Mouse (Mus musculus) layer of hippocampus, postnatal 14 days (tissue): ENCODE results near the gene Gm13272. TPM values are rescaled to one million over a fixed set of nuclear protein-coding genes. Genes with fewer than 3 reads are reported as not detected.
"Not testable (repeated sequence)": the region's sequence is repeated elsewhere in the genome, so short reads cannot be mapped to it uniquely, and the experiment has no call there.

Source experiments
- DNase-seq, 2 experiments: peaks; one replicate each; pipeline ENCODE4 v3.0.0; 2021 to 2022; ENCODE audit warnings: low spot score in 2 of 2, mixed read lengths in 1 of 2
- long read RNA-seq, 2 experiments: library from polyadenylated mRNA; stranded (forward); transcript quantifications; one replicate each; pipeline ENCODE4 v2.0.0; 2021
- total RNA-seq, 2 experiments: library from RNA; stranded (reverse); gene quantifications; 2 replicates each; pipeline ENCODE4 v1.2.3; 2021

The Gm13272 gene
- not detected for total RNA-seq
- long read RNA-seq, experiment 1 = 0 reads
- long read RNA-seq, experiment 2 = 0 reads

DNA sequence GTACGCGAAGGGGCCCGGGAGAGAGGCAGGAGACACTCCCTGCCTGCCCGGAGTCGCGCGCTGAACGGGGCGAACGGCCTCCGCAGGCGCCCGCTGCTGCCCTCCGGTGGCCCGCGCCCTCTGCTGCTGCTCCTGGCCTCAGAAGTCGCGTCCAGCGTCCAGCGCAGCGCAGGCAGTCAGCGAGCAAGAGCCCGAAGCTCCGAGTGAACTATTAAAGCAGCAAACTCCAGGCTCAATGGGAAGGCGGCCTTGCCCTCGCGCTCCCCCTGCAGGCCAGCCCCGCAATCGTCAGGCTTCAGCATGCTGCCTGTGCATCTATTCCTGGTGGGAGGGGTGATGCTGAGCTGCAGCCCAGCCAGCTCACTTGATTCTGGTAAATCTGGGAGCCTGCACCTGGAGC lies at the start of gene Gm13272:
Gene Gm13272, plus strand, starts transcription at position 301 of the 400 bp plus-strand sequence.
- DNase-seq = not testable (repeated sequence)

DNA sequence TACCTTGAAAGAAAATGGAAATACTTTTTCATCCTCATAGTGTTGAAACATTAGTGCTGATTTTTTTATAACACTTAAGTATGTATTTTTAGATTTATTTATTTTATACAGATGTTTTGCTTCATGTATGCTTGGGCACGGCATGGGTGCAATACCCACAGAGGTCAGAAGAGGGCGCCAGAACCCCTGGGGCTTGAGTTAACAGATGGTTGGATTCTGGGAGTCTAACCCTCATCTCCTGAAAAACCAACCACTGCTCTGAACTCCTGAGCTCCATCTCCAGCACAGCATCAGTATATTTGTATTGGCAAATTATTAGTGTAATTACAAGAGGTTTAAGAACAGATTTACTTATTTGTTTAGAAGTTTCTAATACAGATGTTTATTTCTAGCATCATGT lies 41.2 kb upstream of the Gm13272 start:
- peak; percentile 20 to 50 for DNase-seq

DNA sequence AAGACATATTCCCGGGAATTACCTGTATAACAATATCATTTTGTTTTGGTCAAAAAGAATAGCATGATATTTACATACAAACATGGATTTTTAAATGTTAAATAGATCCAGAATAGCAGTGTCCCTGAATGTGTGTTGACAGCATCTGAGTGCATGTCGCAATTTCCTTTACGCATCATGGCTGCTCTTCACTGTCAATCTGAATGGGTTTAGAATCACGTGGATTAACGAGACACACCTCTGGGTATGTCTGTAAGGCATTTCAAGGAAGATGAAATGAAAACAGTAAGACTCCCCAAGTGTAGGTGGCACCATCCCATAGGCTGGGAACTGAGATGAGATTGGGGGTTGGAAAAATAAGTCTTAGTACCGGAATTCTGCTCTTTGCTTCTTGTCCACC lies 40.6 kb upstream of the Gm13272 start:
- no peak for DNase-seq

DNA sequence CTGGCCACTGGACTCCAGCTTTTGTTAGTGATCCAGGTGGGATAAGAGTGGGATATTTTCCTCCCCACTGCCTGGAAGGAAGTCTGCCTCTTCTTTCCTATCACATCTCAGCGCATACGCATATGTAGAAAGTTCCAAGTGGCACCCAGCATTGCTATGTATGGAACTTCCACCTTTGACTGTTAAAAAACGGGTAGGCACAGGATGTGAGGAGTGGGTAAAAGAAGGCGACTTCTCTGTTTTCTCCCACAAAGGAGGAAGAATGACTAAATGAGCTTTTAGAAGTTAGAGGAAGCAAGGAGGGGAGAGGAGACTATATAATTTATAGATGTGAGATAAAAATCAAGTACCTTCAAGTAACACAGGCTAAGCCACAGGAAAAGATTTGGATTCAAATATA lies 38.2 kb upstream of the Gm13272 start:
- no peak for DNase-seq

DNA sequence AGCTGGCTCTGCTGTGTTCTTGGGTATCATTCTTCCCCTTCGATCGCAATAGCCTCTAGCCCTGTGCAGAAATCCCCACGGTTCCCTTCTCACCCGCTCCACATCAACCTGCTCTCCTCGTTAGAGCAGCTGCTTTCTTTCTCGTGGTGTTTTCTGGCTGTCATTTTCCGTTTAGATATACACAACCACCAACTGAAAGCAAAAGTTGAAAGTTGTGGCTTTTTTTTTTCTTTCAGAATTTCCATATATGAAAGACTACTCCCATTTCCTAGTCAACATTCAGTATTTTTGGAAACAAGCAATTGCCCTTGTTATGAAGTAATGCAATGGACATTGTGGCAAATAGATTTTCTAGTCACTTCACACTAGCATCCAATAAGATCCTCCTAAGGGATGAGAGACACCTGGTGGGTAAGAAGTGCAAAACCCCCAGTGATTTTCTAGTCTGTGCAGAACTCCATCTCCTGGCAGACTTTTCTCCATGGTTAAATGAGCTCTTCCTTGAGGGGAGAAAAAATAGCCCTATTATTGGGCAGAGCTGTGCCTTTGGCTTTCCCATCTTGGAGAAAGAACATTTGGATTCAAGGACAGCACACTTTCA lies 36.8 kb upstream of the Gm13272 start:
- no peak for DNase-seq

DNA sequence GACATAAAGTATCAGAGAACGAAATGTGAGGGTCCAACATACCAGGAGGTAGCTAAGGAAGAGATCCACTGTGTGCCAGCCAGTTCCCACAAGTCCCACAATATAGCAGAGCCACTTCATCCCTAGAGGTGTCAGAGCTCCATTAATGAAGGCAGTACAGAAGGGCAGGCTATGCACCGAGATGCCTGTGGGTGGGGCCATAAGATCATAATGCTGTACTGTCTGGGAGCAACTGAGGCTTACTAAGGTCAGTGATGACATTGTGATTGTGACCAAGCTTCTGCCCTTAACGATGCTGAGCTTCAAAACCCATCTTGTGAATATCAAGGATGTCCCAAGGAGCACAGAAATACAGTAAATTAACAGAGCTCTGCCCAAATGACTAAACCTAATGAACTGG lies 35.4 kb upstream of the Gm13272 start:
- DNase-seq = no peak

DNA sequence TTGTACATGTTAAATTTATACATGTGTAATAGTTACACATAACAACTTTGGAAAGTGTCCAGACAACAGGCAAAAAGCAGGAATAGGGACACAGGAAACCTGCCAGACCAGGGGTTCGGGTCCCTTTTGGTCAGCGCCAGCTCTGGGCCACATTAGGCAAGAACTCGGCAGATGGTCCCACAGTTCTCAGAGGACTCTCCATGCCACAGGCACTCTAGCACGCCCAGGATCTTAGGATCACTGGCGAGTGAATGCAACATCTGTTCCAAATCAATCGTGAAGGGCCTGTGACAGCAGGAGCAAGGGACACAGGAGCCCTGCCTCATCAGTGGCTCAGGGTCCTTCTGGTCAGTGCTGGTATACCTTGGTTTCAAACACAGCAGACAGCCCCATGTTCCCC lies 29.7 kb upstream of the Gm13272 start:
- no peak for DNase-seq

DNA sequence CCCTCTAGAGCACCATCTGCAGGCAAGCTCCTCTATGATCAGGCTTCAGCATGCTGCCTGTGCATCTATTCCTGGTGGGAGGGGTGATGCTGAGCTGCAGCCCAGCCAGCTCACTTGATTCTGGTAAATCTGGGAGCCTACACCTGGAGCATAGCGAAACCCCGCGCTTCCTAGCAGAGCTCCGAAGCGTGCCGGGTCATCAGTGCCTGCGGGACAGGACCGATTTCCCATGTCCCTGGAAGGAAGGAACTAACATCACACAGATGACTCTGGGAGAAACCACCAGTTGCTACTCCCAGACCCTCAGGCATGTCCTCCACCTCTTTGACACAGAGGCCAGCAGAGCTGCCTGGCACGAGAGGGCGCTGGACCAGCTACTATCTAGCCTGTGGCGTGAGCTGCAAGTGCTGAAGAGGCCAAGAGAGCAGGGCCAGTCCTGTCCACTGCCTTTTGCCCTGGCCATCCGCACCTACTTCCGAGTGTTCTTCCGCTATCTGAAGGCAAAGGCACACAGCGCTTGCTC lies 24.8 kb upstream of the Gm13272 start, which contains the start of gene Gm13271:
Gene Gm13271, plus strand, starts transcription at position 51 of the 523 bp plus-strand sequence.
- DNase-seq = peak; percentile 65 to 78

DNA sequence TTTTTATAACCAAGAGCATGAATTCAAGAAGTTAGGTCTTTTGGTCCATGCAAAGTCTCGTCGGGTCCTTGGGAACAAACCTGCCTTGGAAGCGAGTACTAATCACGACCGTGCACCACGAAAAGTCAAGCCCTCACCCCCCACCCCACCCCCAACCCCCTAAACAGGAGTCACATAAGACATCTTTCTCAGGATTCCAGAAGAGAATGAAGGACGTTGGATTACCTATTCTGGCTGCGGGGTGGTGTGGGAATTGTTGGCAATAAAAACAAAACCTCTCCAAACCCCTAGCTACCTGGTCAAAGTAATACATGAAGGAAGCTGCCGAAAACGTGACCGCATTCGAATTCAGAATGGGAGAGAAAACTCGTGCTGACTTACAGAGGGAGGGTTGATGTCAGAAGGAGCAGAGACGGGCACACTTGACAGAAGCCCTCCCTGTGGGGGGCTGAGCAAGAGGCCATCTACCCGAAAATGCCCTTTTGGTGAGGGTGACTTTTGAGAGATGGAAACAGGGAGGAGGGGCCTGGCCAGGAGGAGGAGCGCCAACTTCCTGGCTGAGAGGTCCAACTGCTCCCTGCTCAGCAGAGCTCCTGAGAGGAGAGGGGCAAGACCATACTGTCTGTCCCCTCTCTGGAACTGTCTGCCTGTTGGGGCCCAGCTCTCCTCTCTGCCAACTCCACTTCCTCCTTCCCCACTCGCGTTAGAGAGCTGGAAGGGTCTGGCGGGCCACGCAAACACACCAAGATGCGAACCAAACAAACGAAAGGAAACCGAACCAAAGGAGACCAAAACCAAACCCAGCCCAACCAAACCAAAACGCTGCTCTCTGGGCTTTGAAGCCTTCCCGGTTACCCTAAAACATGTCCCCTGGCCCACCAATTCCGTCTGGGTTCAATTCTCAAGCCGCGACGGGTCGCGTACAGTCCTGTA lies 22.8 kb upstream of the Gm13272 start:
- not testable (repeated sequence) for DNase-seq

DNA sequence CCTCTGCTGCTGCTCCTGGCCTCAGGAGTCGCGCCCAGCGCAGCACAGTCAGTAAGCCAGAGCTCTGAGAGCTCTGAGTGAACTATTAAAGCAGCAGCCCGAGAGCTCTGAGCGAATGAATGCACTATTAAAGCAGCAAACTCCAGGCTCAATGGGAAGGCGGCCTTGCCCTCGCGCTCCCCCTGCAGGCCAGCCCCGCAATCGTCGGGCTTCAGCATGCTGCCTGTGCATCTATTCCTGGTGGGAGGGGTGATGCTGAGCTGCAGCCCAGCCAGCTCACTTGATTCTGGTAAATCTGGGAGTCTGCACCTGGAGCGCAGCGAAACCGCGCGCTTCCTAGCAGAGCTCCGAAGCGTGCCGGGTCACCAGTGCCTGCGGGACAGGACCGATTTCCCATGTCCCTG lies 22.0 kb upstream of the Gm13272 start:
- peak; percentile 92 to 94 for DNase-seq

DNA sequence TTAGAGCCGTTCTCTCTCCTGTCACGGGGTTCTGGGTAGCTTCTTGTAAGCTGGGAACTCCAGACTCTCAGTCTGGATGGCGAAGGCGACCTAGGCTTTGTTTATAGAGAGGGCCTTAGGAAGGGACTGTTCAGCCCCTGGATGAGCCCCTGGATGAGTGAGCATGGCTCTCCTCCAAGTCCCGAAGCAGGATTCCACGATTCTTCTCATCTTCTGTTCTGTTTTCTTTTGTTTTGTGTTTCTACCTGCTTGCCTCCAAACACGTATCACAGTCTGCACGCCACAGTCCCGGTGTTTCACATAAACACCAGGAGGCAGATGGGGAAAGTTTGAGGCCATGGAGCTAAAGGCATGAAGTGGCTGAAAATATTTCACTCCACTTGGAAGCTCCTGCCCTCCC lies 20.9 kb upstream of the Gm13272 start:
- not testable (repeated sequence) for DNase-seq

DNA sequence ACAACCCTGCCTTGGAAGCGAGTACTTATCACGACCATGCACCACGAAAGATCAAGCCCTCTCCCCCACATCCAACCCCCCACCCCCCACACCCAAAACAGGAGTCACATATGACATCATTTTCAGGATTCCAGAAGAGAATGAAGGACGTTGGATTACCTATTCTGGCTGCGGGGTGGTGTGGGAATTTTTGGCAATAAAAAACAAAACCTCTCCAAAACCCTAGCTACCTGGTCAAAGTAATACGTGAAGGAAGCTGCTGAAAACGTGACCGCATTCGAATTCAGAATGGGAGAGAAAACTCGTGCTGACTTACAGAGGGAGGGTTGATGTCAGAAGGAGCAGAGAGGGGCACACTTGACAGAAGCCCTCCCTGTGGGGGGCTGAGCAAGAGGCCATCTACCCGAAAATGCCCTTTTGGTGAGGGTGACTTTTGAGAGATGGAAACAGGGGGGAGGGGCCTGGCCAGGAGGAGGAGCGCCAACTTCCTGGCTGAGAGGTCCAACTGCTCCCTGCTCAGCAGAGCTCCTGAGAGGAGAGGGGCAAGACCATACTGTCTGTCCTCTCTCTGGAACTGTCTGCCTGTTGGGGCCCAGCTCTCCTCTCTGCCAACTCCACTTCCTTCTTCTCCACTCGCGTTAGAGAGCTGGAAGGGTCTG lies 19.9 kb upstream of the Gm13272 start, which contains the start of gene Gm13283:
Gene Gm13283, plus strand, starts transcription at position 510 of the 659 bp plus-strand sequence.
- peak; percentile 13 to 33 for DNase-seq

DNA sequence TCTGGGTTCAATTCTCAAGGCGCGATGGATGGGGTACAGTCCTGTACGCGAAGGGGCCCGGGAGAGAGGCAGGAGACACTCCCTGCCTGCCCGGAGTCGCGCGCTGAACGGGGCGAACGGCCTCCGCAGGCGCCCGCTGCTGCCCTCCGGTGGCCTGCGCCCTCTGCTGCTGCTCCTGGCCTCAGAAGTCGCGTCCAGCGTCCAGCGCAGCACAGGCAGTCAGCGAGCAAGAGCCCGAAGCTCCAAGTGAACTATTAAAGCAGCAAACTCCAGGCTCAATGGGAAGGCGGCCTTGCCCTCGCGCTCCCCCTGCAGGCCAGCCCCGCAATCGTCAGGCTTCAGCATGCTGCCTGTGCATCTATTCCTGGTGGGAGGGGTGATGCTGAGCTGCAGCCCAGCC lies 19.2 kb upstream of the Gm13272 start:
- DNase-seq = peak; percentile 21 to 58

DNA sequence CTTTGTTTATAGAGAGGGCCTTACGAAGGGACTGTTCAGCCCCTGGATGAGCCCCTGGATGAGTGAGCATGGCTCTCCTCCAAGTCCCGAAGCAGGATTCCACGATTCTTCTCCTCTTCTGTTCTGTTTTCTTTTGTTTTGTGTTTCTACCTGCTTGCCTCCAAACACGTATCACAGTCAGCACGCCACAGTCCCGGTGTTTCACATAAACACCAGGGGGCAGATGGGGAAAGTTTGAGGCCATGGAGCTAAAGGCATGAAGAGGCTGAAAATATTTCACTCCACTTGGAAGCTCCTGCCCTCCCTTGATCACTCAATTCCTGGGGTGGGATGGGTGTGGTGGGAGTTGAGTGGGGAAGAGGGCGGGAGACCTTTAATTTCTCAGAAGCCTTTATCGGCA lies 17.9 kb upstream of the Gm13272 start:
- DNase-seq = peak; percentile 68 to 83

DNA sequence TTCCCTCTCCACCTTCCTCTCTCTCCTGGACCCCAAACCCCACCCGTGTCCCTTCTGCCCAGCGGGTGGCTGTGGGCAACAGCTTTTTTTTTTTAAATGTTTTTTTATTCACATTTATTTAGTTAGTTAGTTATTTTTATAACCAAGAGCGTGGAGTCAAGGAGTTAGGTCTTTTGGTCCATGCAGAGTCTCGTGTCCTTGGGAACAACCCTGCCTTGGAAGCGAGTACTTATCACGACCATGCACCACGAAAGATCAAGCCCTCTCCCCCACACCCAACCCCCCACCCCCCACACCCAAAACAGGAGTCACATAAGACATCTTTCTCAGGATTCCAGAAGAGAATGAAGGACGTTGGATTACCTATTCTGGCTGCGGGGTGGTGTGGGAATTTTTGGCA lies 17.3 kb upstream of the Gm13272 start:
- not testable (repeated sequence) for DNase-seq

DNA sequence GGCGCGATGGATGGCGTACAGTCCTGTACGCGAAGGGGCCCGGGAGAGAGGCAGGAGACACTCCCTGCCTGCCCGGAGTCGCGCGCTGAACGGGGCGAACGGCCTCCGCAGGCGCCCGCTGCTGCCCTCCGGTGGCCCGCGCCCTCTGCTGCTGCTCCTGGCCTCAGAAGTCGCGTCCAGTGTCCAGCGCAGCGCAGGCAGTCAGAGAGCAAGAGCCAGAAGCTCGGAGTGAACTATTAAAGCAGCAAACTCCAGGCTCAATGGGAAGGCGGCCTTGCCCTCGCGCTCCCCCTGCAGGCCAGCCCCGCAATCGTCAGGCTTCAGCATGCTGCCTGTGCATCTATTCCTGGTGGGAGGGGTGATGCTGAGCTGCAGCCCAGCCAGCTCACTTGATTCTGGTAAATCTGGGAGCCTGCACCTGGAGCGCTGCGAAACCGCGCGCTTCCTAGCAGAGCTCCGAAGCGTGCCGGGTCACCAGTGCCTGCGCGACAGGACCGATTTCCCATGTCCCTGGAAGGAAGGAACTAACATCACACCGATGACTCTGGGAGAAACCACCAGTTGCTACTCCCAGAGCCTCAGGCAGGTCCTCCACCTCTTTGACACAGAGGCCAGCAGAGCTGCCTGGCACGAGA lies 16.1 kb upstream of the Gm13272 start:
- peak in 1 of 2 experiments; percentile 21 for DNase-seq

DNA sequence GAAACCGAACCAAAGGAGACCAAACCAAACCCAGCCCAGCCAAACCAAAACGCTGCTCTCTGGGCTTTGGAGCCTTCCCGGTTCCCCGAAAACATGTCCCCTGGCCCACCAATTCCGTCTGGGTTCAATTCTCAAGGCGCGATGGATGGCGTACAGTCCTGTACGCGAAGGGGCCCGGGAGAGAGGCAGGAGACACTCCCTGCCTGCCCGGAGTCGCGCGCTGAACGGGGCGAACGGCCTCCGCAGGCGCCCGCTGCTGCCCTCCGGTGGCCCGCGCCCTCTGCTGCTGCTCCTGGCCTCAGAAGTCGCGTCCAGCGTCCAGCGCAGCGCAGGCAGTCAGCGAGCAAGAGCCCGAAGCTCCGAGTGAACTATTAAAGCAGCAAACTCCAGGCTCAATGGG lies 6.1 kb upstream of the Gm13272 start, which contains the start of gene Gm13290:
Gene Gm13290, plus strand, starts transcription at position 301 of the 400 bp plus-strand sequence.
- DNase-seq = not testable (repeated sequence)

DNA sequence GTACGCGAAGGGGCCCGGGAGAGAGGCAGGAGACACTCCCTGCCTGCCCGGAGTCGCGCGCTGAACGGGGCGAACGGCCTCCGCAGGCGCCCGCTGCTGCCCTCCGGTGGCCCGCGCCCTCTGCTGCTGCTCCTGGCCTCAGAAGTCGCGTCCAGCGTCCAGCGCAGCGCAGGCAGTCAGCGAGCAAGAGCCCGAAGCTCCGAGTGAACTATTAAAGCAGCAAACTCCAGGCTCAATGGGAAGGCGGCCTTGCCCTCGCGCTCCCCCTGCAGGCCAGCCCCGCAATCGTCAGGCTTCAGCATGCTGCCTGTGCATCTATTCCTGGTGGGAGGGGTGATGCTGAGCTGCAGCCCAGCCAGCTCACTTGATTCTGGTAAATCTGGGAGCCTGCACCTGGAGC lies 3.0 kb upstream of the Gm13272 start, which contains the start of gene Gm13289:
Gene Gm13289, plus strand, starts transcription at position 301 of the 400 bp plus-strand sequence.
- DNase-seq = not testable (repeated sequence)

DNA sequence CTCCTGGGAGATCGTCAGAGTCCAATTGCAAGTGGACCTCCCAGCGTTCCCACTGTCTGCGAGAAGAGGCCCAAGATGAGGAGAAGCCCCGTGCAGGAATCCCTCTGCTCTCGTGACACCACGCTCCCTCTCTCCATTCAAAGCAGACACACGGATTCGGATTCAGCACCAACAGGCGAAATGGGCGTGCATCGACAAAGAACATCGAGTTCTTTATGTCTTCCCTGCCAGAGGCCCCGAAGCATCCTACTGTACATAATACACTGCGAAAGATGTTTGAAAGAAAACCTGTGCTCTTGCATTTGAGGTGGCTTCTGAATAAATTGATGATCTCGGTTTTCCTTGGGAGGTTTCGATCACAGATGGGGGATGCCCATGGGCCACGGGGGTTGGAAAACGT lies 670 bp downstream of the Gm13272 start:
- not testable (repeated sequence) for DNase-seq

DNA sequence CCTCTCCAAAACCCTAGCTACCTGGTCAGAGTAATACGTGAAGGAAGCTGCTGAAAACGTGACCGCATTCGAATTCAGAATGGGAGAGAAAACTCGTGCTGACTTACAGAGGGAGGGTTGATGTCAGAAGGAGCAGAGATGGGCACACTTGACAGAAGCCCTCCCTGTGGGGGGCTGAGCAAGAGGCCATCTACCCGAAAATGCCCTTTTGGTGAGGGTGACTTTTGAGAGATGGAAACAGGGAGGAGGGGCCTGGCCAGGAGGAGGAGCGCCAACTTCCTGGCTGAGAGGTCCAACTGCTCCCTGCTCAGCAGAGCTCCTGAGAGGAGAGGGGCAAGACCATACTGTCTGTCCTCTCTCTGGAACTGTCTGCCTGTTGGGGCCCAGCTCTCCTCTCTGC lies 2.2 kb downstream of the Gm13272 start, which contains the start of gene Ifnz:
Gene Ifnz, plus strand, starts transcription at position 301 of the 400 bp plus-strand sequence.
- DNase-seq = not testable (repeated sequence)
